Mouse (Mus musculus): ENCODE data around the gene Dot1l.

Dot1l gene

GRCm38 (mm10) chr10:80837827-80838226 lies 82.8 kb downstream of the Dot1l start:
- DNase-seq, result no peak

DNA sequence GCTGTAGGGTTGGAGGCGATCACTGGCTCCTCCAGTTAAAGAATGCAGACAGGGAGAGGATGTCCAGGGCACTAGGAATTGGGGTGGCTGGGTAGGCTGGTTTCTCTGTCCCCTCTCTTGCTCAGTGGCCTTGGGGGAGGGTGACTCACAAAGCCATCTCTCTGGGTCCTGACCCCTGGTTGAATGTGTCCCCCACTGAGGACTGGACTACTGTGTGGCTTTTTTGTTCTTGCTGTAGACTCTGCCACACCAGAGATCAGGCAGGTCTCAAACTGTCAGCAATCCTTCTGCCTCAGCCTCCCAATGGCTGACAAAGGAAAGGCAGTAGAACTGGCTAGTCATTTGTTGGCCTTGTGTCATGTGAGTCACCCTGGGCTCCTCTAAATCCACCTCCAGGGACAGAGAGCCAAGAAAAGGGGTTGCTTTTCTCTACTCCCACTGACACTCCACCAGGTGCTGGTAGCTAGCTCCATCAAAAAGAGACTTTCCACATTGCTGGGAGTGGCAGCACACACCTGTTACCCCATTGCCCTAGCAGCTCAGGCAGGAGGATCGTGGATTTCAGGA lies 83.4 kb downstream of the Dot1l start:
- DNase-seq, result no peak

DNA sequence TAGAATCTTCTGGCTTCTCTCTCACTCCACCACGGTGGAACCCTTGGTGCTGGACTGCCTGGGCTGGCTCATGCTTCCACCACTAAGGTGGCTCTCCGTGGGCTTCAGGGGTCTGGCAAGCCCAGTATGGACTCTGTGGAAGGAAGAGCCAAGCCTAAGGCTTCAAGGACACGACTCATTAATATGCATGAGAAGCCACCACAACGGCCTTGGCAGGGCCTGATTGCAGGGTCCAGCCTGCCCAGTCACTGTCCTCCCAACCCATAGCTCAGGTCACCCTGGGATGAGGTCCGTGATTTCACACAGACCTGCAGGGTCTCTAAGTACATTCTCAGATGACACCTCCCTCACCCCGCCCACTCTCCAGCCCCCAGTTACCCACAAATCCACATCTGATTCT lies 84.8 kb downstream of the Dot1l start:
- DNase-seq, result no peak

DNA sequence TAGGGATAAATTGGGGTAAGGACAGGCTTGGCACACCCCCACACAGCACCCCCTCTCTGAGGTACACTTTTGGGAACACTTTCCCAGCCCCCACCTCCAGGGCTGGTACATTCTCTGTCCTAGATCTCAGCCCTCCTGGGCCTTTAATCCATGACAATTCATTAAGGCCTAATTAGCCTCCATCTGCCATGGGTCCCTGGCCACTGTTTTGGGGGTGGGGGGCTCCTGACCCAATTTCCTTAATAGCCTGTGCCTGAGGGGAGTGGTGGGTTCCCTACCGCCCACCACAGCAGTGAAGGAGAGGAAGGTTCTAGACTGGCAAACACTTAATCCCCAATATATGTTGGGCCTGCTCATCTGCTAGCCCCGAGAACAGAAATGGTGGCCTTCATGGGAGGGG lies 86.7 kb downstream of the Dot1l start:
- DNase-seq, result no peak

GRCm38 (mm10) chr10:80842334-80842733 lies 87.3 kb downstream of the Dot1l start:
- DNase-seq, result no peak

DNA sequence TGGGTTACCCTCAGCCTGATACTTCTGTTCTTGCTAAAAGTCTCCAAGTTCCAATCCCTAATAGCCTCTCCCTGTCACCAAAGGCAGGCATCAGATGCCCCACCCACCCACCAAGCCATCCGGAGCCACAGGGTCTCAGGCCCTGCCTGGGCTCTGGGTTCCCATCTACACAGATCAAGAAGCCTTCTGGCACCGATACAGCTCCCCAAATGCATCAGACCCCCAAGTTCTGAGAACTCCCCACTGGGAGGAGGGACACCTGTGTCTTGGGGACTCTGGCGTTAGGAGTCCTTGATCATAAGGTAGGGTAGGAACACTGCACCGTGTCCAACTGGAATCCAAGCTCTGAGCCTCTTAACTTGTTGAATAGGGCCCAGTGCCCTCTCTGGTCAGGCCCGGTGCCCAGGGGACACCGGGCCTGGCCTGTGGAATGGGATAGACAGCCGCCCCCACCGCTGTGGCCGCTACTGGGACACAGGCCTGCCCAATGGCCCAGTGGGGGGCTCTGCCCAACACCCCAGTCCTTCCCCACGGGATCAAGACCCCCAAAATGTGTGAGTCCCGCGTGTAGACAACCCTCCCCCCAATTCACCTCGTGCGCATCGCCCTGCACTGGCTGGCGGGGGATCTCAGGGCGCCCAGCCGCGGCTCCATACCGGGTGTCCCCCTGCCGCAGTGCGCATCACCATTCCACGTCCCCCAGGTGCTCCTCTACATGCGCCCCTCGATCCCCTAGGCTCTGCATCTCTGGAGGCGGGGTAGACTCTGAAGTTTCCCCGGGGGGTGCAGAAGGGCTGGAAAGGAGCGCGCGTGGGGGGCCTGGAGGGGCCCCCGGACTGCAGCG lies 88.3 kb downstream of the Dot1l start:
- no peak for DNase-seq

- DNase-seq, result no peak
Measured at GRCm38 (mm10) chr10:80843931-80844547, 89.0 kb downstream of the Dot1l start, which contains the start of gene Lingo3. TSS of gene Lingo3 (minus strand) at chr10:80844039.
